Mouse (Mus musculus) intestine, postnatal 0 days (tissue): ENCODE measurements around the gene Fam43b. TPM values are rescaled to one million over a fixed set of nuclear protein-coding genes. Genes with fewer than 3 reads are reported as not detected.

Source experiments
- ATAC-seq: fragments of 200-750 bp; cut with Nextera tagmentation; 2 replicates; pipeline ENCODE4 v1.8.0; 2017; ENCODE audit warnings: mild to moderate bottlenecking, moderate TSS enrichment, moderate library complexity
- H3K27ac ChIP-seq: fragments of 300-500 bp; sonication (generic); 2 replicates; pipeline ENCODE4 v1.5.1; 2014; ENCODE audit warnings: mild to moderate bottlenecking, low read depth, low read length, moderate library complexity
- H3K27me3 ChIP-seq: fragments of 300-500 bp; sonication (generic); replicated peaks from 2 replicates; pipeline ENCODE4 v1.6.1; 2014; ENCODE audit warnings: low read length, mixed read lengths; ENCODE audit not compliant: control insufficient read depth, insufficient read depth
- H3K36me3 ChIP-seq: fragments of 300-500 bp; sonication (generic); 2 replicates; pipeline ENCODE4 v1.6.1; 2014; ENCODE audit warnings: mild to moderate bottlenecking, moderate library complexity; ENCODE audit not compliant: control insufficient read depth, insufficient read depth
- H3K4me1 ChIP-seq: fragments of 300-500 bp; sonication (generic); replicated peaks from 2 replicates; pipeline ENCODE4 v1.6.1; 2014; ENCODE audit warnings: antibody characterized with exemption, low read length, mixed read lengths; ENCODE audit not compliant: control insufficient read depth, insufficient read depth
- H3K4me2 ChIP-seq: fragments of 300-500 bp; sonication (generic); replicated peaks from 2 replicates; pipeline ENCODE4 v1.6.1; 2014; ENCODE audit warnings: low read depth, mild to moderate bottlenecking, moderate library complexity
- H3K4me3 ChIP-seq: fragments of 300-500 bp; sonication (generic); 2 replicates; pipeline ENCODE4 v1.5.1; 2014; ENCODE audit warnings: low read depth, low read length
- H3K9ac ChIP-seq: fragments of 300-500 bp; sonication (generic); 2 replicates; pipeline ENCODE4 v1.6.1; 2014; ENCODE audit warnings: mild to moderate bottlenecking, low read depth, low read length
- H3K9me3 ChIP-seq: fragments of 300-500 bp; sonication (generic); 2 replicates; pipeline ENCODE4 v1.6.1; 2016; ENCODE audit warnings: mixed run types; ENCODE audit not compliant: control insufficient read depth
- CTCF ChIP-seq: sonication (generic); IDR thresholded peaks from 2 replicates; pipeline ENCODE4 v1.5.1; 2016; ENCODE audit warnings: low read depth, mild to moderate bottlenecking, control low read depth, antibody characterized with exemption, moderate library complexity
- WGBS: fragments of 180-500 bp; shearing (Covaris S2); extraction: QIAGEN DNeasy Blood & Tissue Kit; methylation state at CpG from one replicate; pipeline ENCODE4 v1.1.7; 2014; 5-methylcytosine and 5-hydroxymethylcytosine counted together
- polyA plus RNA-seq: library from polyadenylated mRNA; unstranded; fragments of >200 nt; fragmentation: Nextera tagmentation; extraction: Ambion mirVana; gene quantifications from 2 replicates; pipeline ENCODE4 v1.2.1, GENCODE M21; 2015

Gene Fam43b
- polyA plus RNA-seq, 1 experiment from 2014 or later, result not detected

- no peaks in the 10 kb centered on the region for H3K4me1 ChIP-seq
- H3K9me3 ChIP-seq, result no peaks in the 10 kb centered on the region
- ATAC-seq, result no peak
- no peak overlapping the region for H3K9ac ChIP-seq
- no peaks in the 10 kb centered on the region for H3K36me3 ChIP-seq
- 14% methylated on average over 8 of the region's 8 CpGs for WGBS
- H3K27me3 ChIP-seq, result peaks cover 54% of the 10 kb centered on the region
- H3K27ac ChIP-seq, result no peak overlapping the region
- no peak for TF ChIP-seq CTCF
- H3K4me3 ChIP-seq, result 0 out of 2 replicates have a peak overlapping the region, but pooled peaks have one; percentile 21
- H3K4me2 ChIP-seq, result peak overlapping the region; percentile 52
Measured at GRCm38 (mm10) chr4:138396711-138397110, 383 bp upstream of the Fam43b start.

DNA sequence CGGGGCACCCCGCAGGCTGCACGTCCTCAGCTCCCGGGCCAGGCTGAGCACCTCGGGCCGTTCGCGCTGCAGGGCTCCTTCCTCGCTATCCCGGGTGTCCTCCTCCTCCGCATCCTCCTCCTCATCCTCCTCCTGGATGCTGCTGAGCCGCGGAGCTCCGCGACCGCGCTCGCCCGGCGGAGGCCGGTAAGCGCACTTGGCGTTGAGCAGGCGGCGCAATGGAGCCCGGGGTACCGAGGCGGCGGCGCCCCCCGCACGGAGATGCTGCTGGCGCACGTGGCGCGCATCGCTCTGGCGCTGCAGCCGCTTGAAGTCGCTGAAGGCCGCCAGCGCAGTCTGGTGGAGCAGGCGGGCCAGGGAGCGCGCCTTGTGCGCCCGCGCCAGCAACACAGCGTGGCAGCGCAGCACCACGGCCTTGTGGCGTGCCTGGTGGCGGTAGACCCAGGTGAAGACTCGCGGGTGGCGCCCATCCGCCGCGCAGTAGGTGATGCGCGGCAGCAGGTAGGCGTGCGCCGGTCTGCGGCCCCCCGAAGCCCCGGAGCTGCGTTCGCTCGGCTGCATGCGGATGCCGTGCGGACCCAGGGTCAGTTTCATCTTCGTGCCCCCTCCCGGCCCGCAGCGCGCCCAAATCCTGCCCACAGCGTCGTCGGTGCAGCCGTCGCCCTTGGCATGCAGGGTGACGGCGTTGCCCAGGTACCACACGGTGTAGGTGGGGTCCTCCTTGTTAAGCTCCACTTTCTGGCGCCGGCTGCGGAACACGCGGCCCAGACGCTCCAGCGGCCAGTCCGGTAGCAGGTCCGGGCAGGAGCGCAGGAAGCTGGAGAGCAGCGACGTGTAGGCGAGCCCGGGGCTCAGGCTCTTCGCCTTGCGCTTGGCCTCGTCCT lies 999 bp downstream of the Fam43b start:
- Histone ChIP-seq H3K4me1 (no peaks in the 10 kb centered on the region), H3K9ac (no peak overlapping the region), H3K4me2 (peak overlapping the region; percentile 52), H3K36me3 (no peaks in the 10 kb centered on the region), H3K27me3 (peaks cover 54% of the 10 kb centered on the region), H3K9me3 (no peaks in the 10 kb centered on the region), H3K27ac (no peak overlapping the region), H3K4me3 (peak overlapping the region; percentile 21)
- ATAC-seq, result no peak
- no peak for TF ChIP-seq CTCF
- under 1% methylated on average over 103 of the region's 103 CpGs for WGBS

DNA sequence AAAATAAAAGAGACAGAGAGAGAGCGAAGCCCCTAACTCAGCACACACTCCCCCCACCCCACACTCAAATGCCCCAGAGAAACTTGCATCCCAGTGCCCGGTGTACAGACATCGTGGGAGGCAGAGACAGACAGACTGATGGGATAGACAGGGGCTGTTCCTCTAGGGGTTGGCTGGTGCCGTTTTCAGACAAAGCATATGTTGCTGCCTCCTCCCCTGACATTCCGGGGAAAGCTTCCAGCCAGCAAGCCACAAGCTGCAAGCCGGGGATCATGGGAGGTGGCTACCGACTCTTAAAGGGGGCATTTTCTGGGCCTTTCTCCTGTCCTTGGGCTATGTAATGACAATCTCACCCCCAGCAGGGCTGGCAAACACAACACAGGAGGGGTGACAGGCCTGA lies 2.6 kb downstream of the Fam43b start:
- no peak overlapping the region for H3K4me2 ChIP-seq
- 61% methylated on average over 7 of the region's 7 CpGs for WGBS
- H3K9ac ChIP-seq, result no peak overlapping the region
- H3K27ac ChIP-seq, result no peak overlapping the region
- no peaks in the 10 kb centered on the region for H3K36me3 ChIP-seq
- H3K4me3 ChIP-seq, result no peak overlapping the region
- TF ChIP-seq CTCF, result no peak
- no peaks in the 10 kb centered on the region for H3K9me3 ChIP-seq
- no peaks in the 10 kb centered on the region for H3K4me1 ChIP-seq
- peaks cover 54% of the 10 kb centered on the region for H3K27me3 ChIP-seq
- ATAC-seq, result no peak

- H3K4me3 ChIP-seq, result no peak overlapping the region
- H3K4me1 ChIP-seq, result no peaks in the 10 kb centered on the region
- WGBS, result 53% methylated on average over 4 of the region's 4 CpGs
- no peak overlapping the region for H3K27ac ChIP-seq
- H3K4me2 ChIP-seq, result no peak overlapping the region
- no peak for TF ChIP-seq CTCF
- H3K27me3 ChIP-seq, result 0 out of 2 replicates have a peak, but pooled peaks cover 3% of the 10 kb centered on the region
- no peaks in the 10 kb centered on the region for H3K36me3 ChIP-seq
- no peak overlapping the region for H3K9ac ChIP-seq
- ATAC-seq, result peak; percentile 71
- no peaks in the 10 kb centered on the region for H3K9me3 ChIP-seq
Measured at GRCm38 (mm10) chr4:138383789-138384188, 12.5 kb downstream of the Fam43b start.

- no peak overlapping the region for H3K9ac ChIP-seq
- H3K4me1 ChIP-seq, result no peaks in the 10 kb centered on the region
- H3K27ac ChIP-seq, result no peak overlapping the region
- H3K27me3 ChIP-seq, result 0 out of 2 replicates have a peak, but pooled peaks cover 3% of the 10 kb centered on the region
- H3K4me3 ChIP-seq, result no peak overlapping the region
- no peak overlapping the region for H3K4me2 ChIP-seq
- H3K9me3 ChIP-seq, result no peaks in the 10 kb centered on the region
- WGBS, result 75% methylated on average over 6 of the region's 6 CpGs
- ATAC-seq, result no peak
- TF ChIP-seq CTCF, result peak; percentile 56
- no peaks in the 10 kb centered on the region for H3K36me3 ChIP-seq
Measured at GRCm38 (mm10) chr4:138382462-138382861, 13.9 kb downstream of the Fam43b start.

GRCm38 (mm10) chr4:138380132-138380689 lies 16.1 kb downstream of the Fam43b start:
- H3K4me1 ChIP-seq, result no peaks in the 10 kb centered on the region
- WGBS, result 34% methylated on average over 10 of the region's 10 CpGs
- TF ChIP-seq CTCF, result no peak
- H3K9me3 ChIP-seq, result no peaks in the 10 kb centered on the region
- no peaks in the 10 kb centered on the region for H3K36me3 ChIP-seq
- H3K27me3 ChIP-seq, result 0 out of 2 replicates have a peak, but pooled peaks cover 3% of the 10 kb centered on the region
- no peak overlapping the region for H3K4me3 ChIP-seq
- no peak for ATAC-seq
- H3K4me2 ChIP-seq, result no peak overlapping the region
- H3K27ac ChIP-seq, result no peak overlapping the region
- H3K9ac ChIP-seq, result no peak overlapping the region
